Mouse (Mus musculus) erythroblast, embryonic 14.5 days (primary cell): Measurements from ENCODE around the gene Plin5.

Experiments used
- GATA1 ChIP-seq: IDR thresholded peaks from 2 replicates; pipeline ENCODE4 v1.6.1; 2012; ENCODE audit warnings: low read length, inconsistent platforms, mixed read lengths
- TAL1 ChIP-seq: IDR thresholded peaks from 3 replicates; pipeline ENCODE4 v1.6.1; 2012; ENCODE audit warnings: low read length, inconsistent platforms, mixed read lengths

DNA sequence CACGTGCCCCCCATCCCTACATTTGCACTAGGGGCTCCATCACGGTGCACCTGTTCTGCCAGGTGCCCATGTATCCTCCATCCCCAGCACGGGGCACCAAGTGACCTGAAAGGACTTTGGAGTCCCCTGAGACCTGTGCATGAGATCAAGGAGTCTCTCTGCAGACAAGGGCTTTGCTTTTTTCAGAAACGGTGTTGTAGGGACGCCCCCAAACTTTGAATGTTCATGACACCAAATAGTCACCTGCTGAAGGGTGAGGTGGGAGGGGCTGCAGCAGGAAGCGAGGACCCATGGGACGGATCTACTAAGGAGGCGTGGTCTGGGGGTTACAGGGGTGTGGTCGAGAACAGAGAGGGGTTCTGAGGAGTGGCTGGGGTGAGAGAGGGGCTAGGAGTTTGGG lies 30.9 kb upstream of the Plin5 start:
- TF ChIP-seq GATA1 (no peak), TAL1 (no peak)
